Mouse (Mus musculus) CD8-positive naive resting alpha-beta T cell, adult 57 days (primary cell): ENCODE results near the gene Cdhr2. TPM values are rescaled to one million over a fixed set of nuclear protein-coding genes. Genes with fewer than 3 reads are reported as not detected.

Source experiments
- total RNA-seq: library from RNA; stranded (reverse); gene quantifications from one replicate; pipeline ENCODE4 v1.2.4, GENCODE M21; 2023

Cdhr2 gene
- total RNA-seq: not detected

GRCm38 (mm10) chr13:54701243-54701642 lies at the start of gene Cdhr2:
Gene Cdhr2, plus strand, starts transcription at chr13:54701461.

GRCm38 (mm10) chr13:54693558-54694347 lies 7.5 kb upstream of the Cdhr2 start, which contains the start of gene Rnf44:
Gene Rnf44, minus strand, starts transcription at chr13:54693907.

GRCm38 (mm10) chr13:54749864-54750411 lies 48.7 kb downstream of the Cdhr2 start, which contains the start of gene Gprin1:
Gene Gprin1, minus strand, starts transcription at chr13:54749874.

GRCm38 (mm10) chr13:54766192-54766768 lies 65.0 kb downstream of the Cdhr2 start, which contains the start of gene Sncb:
Gene Sncb, minus strand, starts transcription at chr13:54766595.

GRCm38 (mm10) chr13:54783698-54784097 lies 82.4 kb downstream of the Cdhr2 start, which contains the start of gene Eif4e1b:
Gene Eif4e1b, plus strand, starts transcription at chr13:54783998.

Other genes with a start within 250 kb of the Cdhr2 start
- gene Thoc3, start 232.6 kb upstream of the Cdhr2 start, total RNA-seq: 23.9 TPM
- gene Simc1, start 197.7 kb upstream of the Cdhr2 start, total RNA-seq: 38.8 TPM
- 34.8 TPM for gene 4833439L19Rik, start 136.0 kb upstream of the Cdhr2 start, total RNA-seq
- gene Arl10, start 126.4 kb upstream of the Cdhr2 start, total RNA-seq: 6.6 TPM
- gene Nop16, start 111.4 kb upstream of the Cdhr2 start, total RNA-seq: 15.1 TPM
- gene Higd2a, start 111.3 kb upstream of the Cdhr2 start, total RNA-seq: 73.5 TPM
- gene Cltb, start 90.1 kb upstream of the Cdhr2 start, total RNA-seq: 39.1 TPM
- gene Faf2, start 79.7 kb upstream of the Cdhr2 start, total RNA-seq: 60.7 TPM
- 197 TPM for gene Rnf44, start 7.6 kb upstream of the Cdhr2 start, total RNA-seq
- not detected for gene Gprin1, start 48.4 kb downstream of the Cdhr2 start, total RNA-seq
- not detected for gene Sncb, start 65.1 kb downstream of the Cdhr2 start, total RNA-seq
- gene Eif4e1b, start 82.5 kb downstream of the Cdhr2 start, total RNA-seq: not detected
- gene Tspan17, start 87.9 kb downstream of the Cdhr2 start, total RNA-seq: 1.4 TPM
- gene Unc5a, start 247.9 kb downstream of the Cdhr2 start, total RNA-seq: 1.3 TPM